Mouse (Mus musculus) kidney, postnatal 10 days (tissue): Measurements from ENCODE around the gene Dpm1.

Experiments
- DNase-seq: peaks from one replicate; pipeline ENCODE4 v3.0.0; 2021; ENCODE audit warnings: mixed read lengths

Dpm1 gene

DNA sequence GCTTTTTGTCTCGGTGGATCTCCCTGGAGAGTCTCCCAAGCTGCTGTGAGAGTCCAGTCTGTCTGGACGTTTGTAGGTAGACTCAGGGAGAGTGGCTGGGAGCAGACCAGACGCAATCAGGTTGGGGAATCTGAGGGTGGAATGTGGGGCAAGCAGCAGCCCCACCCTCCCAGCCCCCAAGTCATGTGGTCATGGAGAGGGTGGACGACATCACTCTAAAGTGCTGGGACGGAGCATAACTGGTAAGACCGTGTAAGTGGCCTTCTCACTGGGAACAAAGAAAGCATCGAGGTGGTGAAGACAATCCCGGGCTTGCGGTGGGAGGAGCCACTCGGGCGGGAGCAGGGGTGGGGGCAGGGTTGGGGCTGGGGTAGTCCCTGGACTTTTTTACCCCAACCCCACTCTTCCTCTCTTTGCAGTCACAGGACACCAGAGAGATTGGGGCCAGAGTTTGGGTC, 68.8 kb downstream of the Dpm1 start:
- no peak for DNase-seq

GRCm38 (mm10) chr2:168160370-168160930, 69.9 kb downstream of the Dpm1 start:
- no peak for DNase-seq
